Mouse (Mus musculus): ENCODE results near the gene Ranbp17. TPM values are rescaled to one million over a fixed set of nuclear protein-coding genes. Genes with fewer than 3 reads are reported as not detected.

Gene Ranbp17
- polyA plus RNA-seq, 1 experiment from 2014 or later, result 2.2 TPM

DNA sequence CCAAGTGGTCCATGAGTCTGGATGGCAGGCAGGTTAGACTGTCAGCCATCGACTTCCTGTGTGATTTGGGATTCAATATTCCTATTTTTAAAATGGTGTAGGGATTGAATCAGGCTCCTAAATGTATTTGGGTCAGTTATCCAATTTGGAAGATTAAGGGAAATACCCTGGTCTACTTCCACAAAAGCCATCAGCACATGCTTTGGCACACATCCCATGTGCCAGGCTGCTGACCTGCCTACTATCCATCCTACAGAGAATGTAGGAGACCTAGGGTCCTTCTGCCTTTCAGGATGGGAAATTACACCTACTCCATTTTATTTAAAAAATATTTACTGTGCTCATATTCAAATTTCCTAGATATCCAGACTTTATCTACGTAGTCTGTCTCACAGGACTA is 306.1 kb downstream of the Ranbp17 start:
- H3K4me3 ChIP-seq (ENCODE audit: low read depth, low read length), result no peak overlapping the region
- no peaks in the 10 kb centered on the region for H3K9me3 ChIP-seq (ENCODE audit: control insufficient read depth, low read length)
- ATAC-seq (ENCODE audit: low FRiP score, low TSS enrichment) (no peak), DNase-seq (ENCODE audit: low spot score) (no peak)
- H3K27ac ChIP-seq (replicated peaks), result no peak overlapping the region
- no peak overlapping the region for H3K4me2 ChIP-seq (replicated peaks; ENCODE audit: low read depth)
- no peak overlapping the region for H3K9ac ChIP-seq (ENCODE audit: low read length)
- WGBS, result 75% methylated on average over 2 of the region's 2 CpGs
- no peaks in the 10 kb centered on the region; the same call in 1 of the 2 replicates for H3K4me1 ChIP-seq (replicated peaks; ENCODE audit: control insufficient read depth, insufficient read depth)
- H3K27me3 ChIP-seq (ENCODE audit: control insufficient read depth, insufficient read depth, low read length), result peaks cover 24% of the 10 kb centered on the region
- no peaks in the 10 kb centered on the region for H3K36me3 ChIP-seq (ENCODE audit: control insufficient read depth, insufficient read depth, low read length)
- TF ChIP-seq EP300 (optimal IDR thresholded peaks at IDR 0.05), result no peak
- no peak for TF ChIP-seq CTCF (IDR thresholded peaks at IDR 0.05; ENCODE audit: low read depth)

GRCm38 (mm10) chr11:33204966-33205365 is 308.6 kb downstream of the Ranbp17 start:
- ATAC-seq (ENCODE audit: low FRiP score, low TSS enrichment) (no peak), DNase-seq (ENCODE audit: low spot score) (no peak)
- no peaks in the 10 kb centered on the region for H3K36me3 ChIP-seq (ENCODE audit: control insufficient read depth, insufficient read depth, low read length)
- peaks cover 33% of the 10 kb centered on the region for H3K27me3 ChIP-seq (ENCODE audit: control insufficient read depth, insufficient read depth, low read length)
- peaks cover 2% of the 10 kb centered on the region; the same call in 1 of the 2 replicates for H3K4me1 ChIP-seq (replicated peaks; ENCODE audit: control insufficient read depth, insufficient read depth)
- TF ChIP-seq EP300 (optimal IDR thresholded peaks at IDR 0.05), result no peak
- no peak for TF ChIP-seq CTCF (IDR thresholded peaks at IDR 0.05; ENCODE audit: low read depth)
- H3K9ac ChIP-seq (ENCODE audit: low read length), result no peak overlapping the region
- no peak overlapping the region for H3K27ac ChIP-seq (replicated peaks)
- no peak overlapping the region for H3K4me3 ChIP-seq (ENCODE audit: low read depth, low read length)
- no peak overlapping the region for H3K4me2 ChIP-seq (replicated peaks; ENCODE audit: low read depth)
- 17% methylated on average over 3 of the region's 3 CpGs for WGBS
- H3K9me3 ChIP-seq (ENCODE audit: control insufficient read depth, low read length), result no peaks in the 10 kb centered on the region

DNA sequence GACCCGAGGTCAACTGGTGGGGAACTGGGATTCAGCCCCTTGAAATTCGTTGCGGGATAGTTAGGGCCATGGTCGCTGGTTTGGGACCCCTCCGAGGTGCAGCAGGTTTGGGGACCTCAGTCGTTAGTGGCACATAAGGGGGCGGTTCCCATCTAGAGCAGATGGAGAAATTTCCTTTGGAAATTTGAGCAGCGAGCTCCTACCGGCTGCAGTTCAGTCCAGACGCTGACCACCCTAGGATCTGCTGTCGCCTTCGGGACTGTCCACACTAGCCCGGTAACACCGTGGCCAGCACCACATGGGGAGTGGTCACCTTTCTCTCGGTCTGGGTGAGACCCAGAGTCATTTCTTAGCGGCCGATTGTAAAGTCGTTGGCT is 309.2 kb downstream of the Ranbp17 start:
- 1% methylated on average over 18 of the region's 18 CpGs for WGBS
- TF ChIP-seq CTCF (IDR thresholded peaks at IDR 0.05; ENCODE audit: low read depth) (no peak), EP300 (optimal IDR thresholded peaks at IDR 0.05) (no peak)
- no peak overlapping the region for H3K4me2 ChIP-seq (replicated peaks; ENCODE audit: low read depth)
- DNase-seq (ENCODE audit: low spot score) (no peak), ATAC-seq (ENCODE audit: low FRiP score, low TSS enrichment) (no peak)
- no peaks in the 10 kb centered on the region for H3K36me3 ChIP-seq (ENCODE audit: control insufficient read depth, insufficient read depth, low read length)
- H3K27ac ChIP-seq (replicated peaks), result no peak overlapping the region
- H3K9ac ChIP-seq (ENCODE audit: low read length), result no peak overlapping the region
- peaks cover 34% of the 10 kb centered on the region for H3K27me3 ChIP-seq (ENCODE audit: control insufficient read depth, insufficient read depth, low read length)
- H3K4me1 ChIP-seq (replicated peaks; ENCODE audit: control insufficient read depth, insufficient read depth), result peaks cover 2% of the 10 kb centered on the region; the same call in 1 of the 2 replicates
- 0 out of 2 replicates have a peak overlapping the region, but pooled peaks have one; percentile 20 for H3K4me3 ChIP-seq (ENCODE audit: low read depth, low read length)
- H3K9me3 ChIP-seq (ENCODE audit: control insufficient read depth, low read length), result no peaks in the 10 kb centered on the region

DNA sequence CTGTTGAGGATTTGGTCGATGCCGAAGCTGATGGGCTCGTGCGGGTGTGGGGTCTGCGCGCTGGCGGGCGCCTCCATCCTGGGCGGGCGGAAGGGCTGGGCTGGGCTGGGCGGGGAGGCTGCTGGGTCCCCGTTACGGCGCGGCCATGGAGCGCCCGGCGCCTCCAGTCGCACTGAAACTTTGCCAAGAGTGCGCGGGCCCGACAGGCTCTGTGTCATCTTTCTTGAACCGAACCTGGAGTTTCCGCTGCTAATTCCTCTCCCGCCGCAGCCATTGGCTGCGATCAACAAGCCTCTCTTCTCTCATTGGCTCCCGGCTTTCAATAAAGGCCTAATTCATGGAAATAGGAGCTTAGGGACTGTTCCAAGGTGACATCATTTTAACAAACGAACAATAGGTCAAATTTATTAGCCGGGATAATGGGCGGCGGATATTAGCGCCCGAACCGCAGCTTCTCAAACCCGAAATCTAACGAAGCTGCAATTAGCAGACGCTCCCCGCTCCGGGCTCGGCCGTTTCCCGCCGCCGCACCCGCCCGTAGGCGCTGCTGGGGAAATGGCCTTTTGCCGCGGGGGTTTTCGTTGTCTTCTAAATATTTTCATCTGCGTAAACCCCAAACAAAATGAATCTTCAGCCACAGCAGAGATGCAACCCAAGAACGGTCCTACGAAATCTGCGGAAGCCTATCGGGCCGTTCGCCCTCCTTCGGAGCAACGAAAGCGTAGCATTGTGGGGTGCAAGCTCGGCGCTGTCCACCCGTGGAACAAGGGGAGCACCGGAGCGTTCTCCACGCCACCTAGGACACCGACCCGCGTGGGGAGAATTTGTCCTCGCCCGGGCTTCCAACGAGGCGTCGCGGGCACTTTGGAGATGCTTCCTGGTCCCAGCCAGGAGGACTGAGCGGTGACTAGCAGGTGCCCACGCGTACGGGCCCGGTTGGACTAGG is 309.9 kb downstream of the Ranbp17 start, which contains the start of gene Tlx3:
TSS of gene Tlx3 (minus strand) at position 207 of the 946 bp plus-strand sequence.
- under 1% methylated on average over 75 of the region's 81 CpGs for WGBS
- Histone ChIP-seq H3K27me3 (ENCODE audit: control insufficient read depth, insufficient read depth, low read length) (peaks cover 41% of the 10 kb centered on the region), H3K4me3 (ENCODE audit: low read depth, low read length) (peak within 1 kb of the TSS; percentile 20), H3K4me1 (replicated peaks; ENCODE audit: control insufficient read depth, insufficient read depth) (peaks cover 2% of the 10 kb centered on the region; the same call in 1 of the 2 replicates), H3K27ac (replicated peaks) (no peak within 1 kb of the TSS), H3K4me2 (replicated peaks; ENCODE audit: low read depth) (peak within 1 kb of the TSS; percentile 23), H3K36me3 (ENCODE audit: control insufficient read depth, insufficient read depth, low read length) (no peaks in the 10 kb centered on the region), H3K9me3 (ENCODE audit: control insufficient read depth, low read length) (peaks cover 5% of the 10 kb centered on the region), H3K9ac (ENCODE audit: low read length) (no peak within 1 kb of the TSS)
- peak; percentile 33 for DNase-seq (ENCODE audit: low spot score)
- no peak for TF ChIP-seq CTCF (IDR thresholded peaks at IDR 0.05; ENCODE audit: low read depth)
- TF ChIP-seq EP300 (optimal IDR thresholded peaks at IDR 0.05), result no peak
- no peak for ATAC-seq (ENCODE audit: low FRiP score, low TSS enrichment)

DNA sequence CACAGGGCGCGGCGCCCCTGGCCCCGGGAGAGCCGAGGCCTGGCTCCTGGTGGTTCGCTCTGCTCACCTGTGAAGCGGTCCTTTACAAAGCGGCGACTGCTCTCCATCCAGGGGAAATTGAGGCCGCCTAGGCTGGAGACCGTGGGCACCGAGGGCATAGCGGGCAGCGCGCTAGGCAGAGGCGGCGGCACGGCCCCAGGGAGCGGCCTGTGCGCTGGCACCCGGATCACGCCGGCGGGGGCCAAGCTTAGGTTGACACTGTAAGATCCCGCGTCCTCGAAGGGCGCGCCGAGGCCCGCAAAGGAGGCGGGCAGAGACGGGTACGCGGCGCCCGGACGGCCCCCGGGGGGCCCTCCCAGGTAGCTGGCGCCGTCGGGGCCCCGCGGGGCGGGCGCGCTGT is 310.6 kb downstream of the Ranbp17 start:
- Histone ChIP-seq H3K9ac (ENCODE audit: low read length) (no peak overlapping the region), H3K4me2 (replicated peaks; ENCODE audit: low read depth) (peak overlapping the region; percentile 23), H3K27ac (replicated peaks) (no peak overlapping the region), H3K4me1 (replicated peaks; ENCODE audit: control insufficient read depth, insufficient read depth) (peaks cover 2% of the 10 kb centered on the region; the same call in 1 of the 2 replicates), H3K36me3 (ENCODE audit: control insufficient read depth, insufficient read depth, low read length) (no peaks in the 10 kb centered on the region), H3K4me3 (ENCODE audit: low read depth, low read length) (peak overlapping the region; percentile 20), H3K9me3 (ENCODE audit: control insufficient read depth, low read length) (peaks cover 5% of the 10 kb centered on the region), H3K27me3 (ENCODE audit: control insufficient read depth, insufficient read depth, low read length) (peaks cover 47% of the 10 kb centered on the region)
- DNase-seq (ENCODE audit: low spot score), result no peak
- WGBS, result 1% methylated on average over 32 of the region's 47 CpGs
- no peak for ATAC-seq (ENCODE audit: low FRiP score, low TSS enrichment)
- TF ChIP-seq CTCF (IDR thresholded peaks at IDR 0.05; ENCODE audit: low read depth) (no peak), EP300 (optimal IDR thresholded peaks at IDR 0.05) (no peak)

- H3K4me3 ChIP-seq (ENCODE audit: low read depth, low read length), result no peak overlapping the region
- WGBS, result under 1% methylated on average over 31 of the region's 37 CpGs
- TF ChIP-seq EP300 (optimal IDR thresholded peaks at IDR 0.05) (no peak), CTCF (IDR thresholded peaks at IDR 0.05; ENCODE audit: low read depth) (peak; percentile 35)
Measured at GRCm38 (mm10) chr11:33202296-33202695, 311.2 kb downstream of the Ranbp17 start.

More at GRCm38 (mm10) chr11:33202296-33202695, 311.2 kb downstream of the Ranbp17 start:
- H3K4me1 ChIP-seq (replicated peaks; ENCODE audit: control insufficient read depth, insufficient read depth), result peaks cover 2% of the 10 kb centered on the region; the same call in 1 of the 2 replicates
- no peak for DNase-seq (ENCODE audit: low spot score)
- H3K9ac ChIP-seq (ENCODE audit: low read length), result no peak overlapping the region
- H3K27ac ChIP-seq (replicated peaks), result no peak overlapping the region
- H3K4me2 ChIP-seq (replicated peaks; ENCODE audit: low read depth), result no peak overlapping the region
- peaks cover 52% of the 10 kb centered on the region for H3K27me3 ChIP-seq (ENCODE audit: control insufficient read depth, insufficient read depth, low read length)
- peaks cover 5% of the 10 kb centered on the region for H3K9me3 ChIP-seq (ENCODE audit: control insufficient read depth, low read length)
- no peak for ATAC-seq (ENCODE audit: low FRiP score, low TSS enrichment)
- H3K36me3 ChIP-seq (ENCODE audit: control insufficient read depth, insufficient read depth, low read length), result no peaks in the 10 kb centered on the region

Data from stomach, postnatal 0 days (tissue).